Mouse (Mus musculus) lung, postnatal 36 days (tissue): ENCODE measurements at regions not wholly inside any gene's neighbourhood (a gene's known extent, or its start where the extent isn't known, plus 50 kb on each side); places are given as distances from the start of the nearest gene placed in this dataset.
"Not testable (repeated sequence)": the region's sequence is repeated elsewhere in the genome, so short reads cannot be mapped to it uniquely, and the experiment has no call there.

ENCODE experiments used
- DNase-seq: peaks from one replicate; pipeline ENCODE4 v3.0.0; 2022; ENCODE audit warnings: mixed read lengths

- DNase-seq = no peak
Measured at GRCm38 (mm10) chr16:26860566-26860965, 130.9 kb downstream of the Gmnc start.

- no peak for DNase-seq
Measured at GRCm38 (mm10) chr16:26849191-26849590, 142.3 kb downstream of the Gmnc start.

GRCm38 (mm10) chr16:26827006-26827405 lies 164.4 kb downstream of the Gmnc start:
- no peak for DNase-seq

GRCm38 (mm10) chr16:26811201-26811600 lies 180.3 kb downstream of the Gmnc start:
- DNase-seq = not testable (repeated sequence)

- DNase-seq = no peak
Measured at GRCm38 (mm10) chr16:26805426-26805825, 186.0 kb downstream of the Gmnc start.

- DNase-seq = peak; percentile 0
Measured at GRCm38 (mm10) chr16:26787042-26787620, 204.3 kb downstream of the Gmnc start.

- peak; percentile 4 for DNase-seq
Measured at GRCm38 (mm10) chr16:26782331-26782730, 200.8 kb downstream of the Il1rap start.
